Mouse (Mus musculus): ENCODE results near the gene Gm8113.
A peak's percentile ranks its signal among the peaks of the same experiment; 100 is the strongest.
"Not testable (repeated sequence)": the region's sequence is repeated elsewhere in the genome, so short reads cannot be mapped to it uniquely, and the experiment has no call there.

Gene Gm8113

DNA sequence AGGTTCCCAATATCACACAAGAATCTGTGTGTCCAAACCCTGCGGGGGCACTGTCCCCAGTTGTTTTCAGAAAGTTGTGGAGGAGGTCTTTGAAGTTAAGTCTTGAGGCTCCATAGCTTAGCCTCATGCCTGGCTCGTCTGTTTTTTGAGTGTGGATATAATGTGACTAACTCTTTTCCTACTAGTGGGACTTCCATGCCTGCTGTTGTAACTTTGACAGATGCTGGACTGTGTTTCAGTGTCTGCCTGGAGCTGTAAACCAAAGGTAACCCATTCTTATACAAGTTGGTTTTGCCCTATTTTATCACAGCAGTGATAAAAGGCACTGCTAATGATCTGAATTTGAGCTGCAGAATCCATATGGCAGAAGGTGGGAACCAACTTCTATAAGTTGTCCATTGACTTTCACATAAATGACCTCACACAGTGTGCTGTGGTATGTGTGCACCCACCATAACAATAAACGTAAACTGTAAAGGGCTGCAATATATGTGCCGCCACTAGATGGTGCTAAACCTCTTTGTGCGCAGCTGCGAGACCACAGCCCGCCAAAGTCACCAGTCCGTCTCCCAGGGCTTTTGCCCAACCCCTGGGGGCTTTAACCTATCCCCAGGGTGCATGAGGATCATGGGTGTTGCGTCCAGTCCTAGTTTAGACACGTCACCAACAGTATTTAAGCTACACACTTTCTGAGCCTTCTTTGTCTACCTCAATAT lies at the start of gene Gm8113:
TSS of gene Gm8113 (plus strand) at position 703 of the 716 bp plus-strand sequence.
- DNase-seq (ENCODE audit: low spot score in 2 of 2), result peak; percentile 32 to 65

DNA sequence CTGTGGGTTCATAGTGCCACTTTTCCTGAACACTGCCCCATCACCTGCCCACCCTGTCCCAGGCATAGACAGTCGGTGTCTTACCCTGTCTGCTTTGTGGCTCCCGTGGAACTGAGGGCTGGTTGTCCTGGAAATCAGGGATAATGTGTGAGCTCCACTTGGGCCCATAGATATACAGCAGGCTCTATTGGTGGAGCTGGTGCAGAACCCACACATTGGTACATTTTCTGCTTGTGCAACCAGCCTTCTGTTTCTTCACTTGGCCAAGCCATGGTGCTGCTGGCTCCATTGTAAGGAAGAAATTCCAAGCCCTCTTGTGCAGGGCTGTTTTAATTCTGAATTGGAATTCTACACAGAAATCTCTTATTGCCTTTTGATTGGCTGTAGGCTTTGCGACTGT lies 49.8 kb upstream of the Gm8113 start, which contains the start of gene Ear1:
TSS of gene Ear1 (minus strand) at position 101 of the 400 bp plus-strand sequence.
- not testable (repeated sequence) for DNase-seq (ENCODE audit: low spot score in 2 of 2)

DNA sequence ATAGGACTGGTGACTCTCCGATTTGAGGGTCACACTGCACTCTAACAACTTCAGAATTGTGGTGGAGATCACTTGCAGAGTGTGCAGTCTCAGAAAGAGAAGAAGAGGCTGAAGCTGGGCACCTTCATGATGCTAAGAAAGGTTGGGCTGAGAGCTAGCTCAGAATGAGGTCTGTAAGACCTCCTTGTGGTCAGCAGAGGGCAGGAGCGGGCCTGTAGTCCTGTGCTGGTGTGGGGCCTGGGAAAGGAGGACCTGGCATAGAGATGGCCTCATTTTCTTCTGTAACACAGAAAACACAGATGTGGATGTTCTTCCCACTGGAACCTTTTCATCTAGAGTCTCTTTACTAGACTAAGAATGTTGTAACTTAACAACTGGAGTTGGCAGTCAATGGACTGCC lies 47.4 kb upstream of the Gm8113 start:
- DNase-seq (ENCODE audit: low spot score in 2 of 2), result not testable (repeated sequence)

DNA sequence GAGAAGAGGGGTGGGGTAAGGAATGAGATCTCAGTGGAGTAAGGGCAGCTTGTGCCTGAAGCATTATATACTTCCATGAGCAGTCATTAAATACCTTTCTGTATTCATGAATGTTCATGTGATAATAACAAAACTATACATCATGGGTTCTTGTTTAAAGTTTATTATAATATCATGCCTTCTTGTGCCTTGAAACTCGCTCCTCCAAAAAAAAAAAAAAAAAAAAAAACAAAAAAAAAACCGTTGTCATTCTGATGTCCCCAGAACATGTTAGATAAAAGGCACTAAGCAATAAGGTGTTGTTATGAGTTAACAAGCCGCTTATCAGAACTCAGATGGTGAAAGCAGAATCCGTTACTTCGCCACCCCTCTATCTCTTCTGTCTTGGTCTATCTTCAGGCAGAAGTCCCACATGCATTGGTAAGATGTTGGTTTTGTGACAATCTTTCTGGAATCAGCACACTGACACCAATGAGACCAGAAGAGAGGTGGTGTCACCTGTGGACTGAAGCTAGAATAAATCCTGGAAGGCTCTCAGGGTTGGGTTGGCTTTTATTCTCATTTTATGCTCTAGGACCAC lies 45.1 kb upstream of the Gm8113 start:
- DNase-seq (ENCODE audit: low spot score in 2 of 2), result not testable (repeated sequence)

DNA sequence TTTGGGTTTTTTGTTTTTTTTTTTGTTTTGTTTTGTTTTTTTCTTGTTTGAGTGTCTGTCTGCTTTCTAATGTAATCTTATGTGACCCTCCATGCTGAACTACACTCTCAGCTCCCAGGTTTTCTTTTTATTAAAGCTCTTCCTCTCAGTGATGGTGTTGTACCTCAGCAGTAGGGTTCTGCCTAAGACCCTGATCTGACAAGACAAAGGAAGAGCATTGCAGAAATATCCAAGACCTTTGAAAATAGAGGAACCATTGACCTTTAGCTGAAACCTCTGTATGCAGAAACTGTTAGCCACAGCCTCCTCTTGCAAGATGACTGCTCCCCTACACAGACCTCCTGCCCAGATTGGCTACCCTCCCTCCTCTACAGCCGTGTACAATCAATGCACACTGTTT lies 39.0 kb upstream of the Gm8113 start:
- not testable (repeated sequence) for DNase-seq (ENCODE audit: low spot score in 2 of 2)

DNA sequence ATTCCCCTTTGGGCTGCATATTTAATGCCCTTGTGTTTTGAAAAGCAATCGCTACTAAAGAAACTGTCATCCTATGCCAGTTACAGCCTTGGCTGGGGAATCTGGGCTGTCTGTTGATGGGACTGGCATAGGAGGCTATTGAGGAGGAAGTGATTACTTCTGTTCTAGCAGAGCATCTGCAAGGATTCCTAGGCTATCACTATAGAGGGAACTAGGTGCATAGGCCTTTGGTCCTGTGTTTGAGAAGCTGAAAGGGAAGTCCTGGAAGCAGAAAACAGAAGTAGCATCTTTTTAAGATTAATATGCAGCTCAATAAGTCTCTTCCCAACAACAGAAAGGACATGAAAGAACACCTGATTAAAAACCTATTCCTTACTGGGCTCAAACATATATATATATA lies 33.9 kb upstream of the Gm8113 start:
- not testable (repeated sequence) for DNase-seq (ENCODE audit: low spot score in 2 of 2)

DNA sequence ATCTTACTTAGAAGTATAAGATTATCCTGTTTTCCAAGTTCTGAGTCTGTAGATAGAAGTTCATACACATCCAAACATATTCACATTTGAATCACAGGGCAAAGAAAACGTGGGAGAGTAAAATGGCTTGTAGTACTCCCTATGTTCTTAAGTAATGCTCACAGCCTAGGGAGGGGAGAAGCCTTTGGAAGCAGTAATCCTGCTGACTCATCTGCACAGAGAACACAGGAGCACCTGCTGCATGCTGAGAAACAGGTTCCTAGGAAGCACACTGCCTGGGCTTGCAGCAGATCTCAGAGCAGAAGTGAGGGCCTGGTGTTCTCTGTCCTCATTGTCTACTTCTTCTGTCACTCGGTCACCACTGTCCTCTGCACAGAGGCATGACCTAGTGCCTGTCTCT lies 29.8 kb upstream of the Gm8113 start:
- DNase-seq (ENCODE audit: low spot score in 2 of 2), result not testable (repeated sequence)

DNA sequence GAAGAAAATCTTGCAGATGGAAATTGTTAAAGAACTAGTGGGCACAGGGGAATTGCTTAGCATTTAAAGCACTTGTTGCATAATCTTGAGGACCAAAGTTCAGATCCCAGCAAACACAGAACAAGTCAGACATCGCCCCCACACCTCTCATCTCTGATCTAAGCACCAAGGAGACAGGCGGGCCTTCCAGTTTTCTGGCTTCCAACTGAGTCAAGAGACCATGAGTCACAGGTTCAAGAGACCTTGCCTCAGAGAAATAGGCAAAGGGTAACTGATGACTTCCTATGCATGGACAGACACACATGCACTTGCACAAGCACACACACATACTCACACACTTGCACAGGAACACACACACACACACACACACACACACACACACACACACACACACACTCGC lies 26.6 kb upstream of the Gm8113 start:
- not testable (repeated sequence) for DNase-seq (ENCODE audit: low spot score in 2 of 2)

DNA sequence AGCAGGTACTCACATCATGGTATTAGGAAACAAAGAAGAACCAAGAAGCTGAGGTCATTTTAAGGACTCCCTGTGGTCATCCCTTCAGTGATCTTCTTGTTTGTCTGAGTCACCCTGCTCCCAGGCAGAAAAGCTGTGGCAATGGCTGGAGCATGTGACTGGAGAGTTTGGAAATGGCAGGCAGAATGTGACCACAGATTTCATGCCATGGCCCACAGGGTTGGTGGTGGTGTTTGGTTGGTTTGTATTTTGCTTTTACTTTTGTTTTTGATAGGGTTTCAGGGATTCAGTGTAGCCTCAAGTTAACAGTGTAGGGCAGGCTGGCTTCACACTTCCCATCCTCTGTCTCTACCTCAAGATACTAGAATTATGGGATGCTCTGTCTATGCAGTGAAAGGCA lies 7.0 kb upstream of the Gm8113 start:
- not testable (repeated sequence) for DNase-seq (ENCODE audit: low spot score in 2 of 2)

DNA sequence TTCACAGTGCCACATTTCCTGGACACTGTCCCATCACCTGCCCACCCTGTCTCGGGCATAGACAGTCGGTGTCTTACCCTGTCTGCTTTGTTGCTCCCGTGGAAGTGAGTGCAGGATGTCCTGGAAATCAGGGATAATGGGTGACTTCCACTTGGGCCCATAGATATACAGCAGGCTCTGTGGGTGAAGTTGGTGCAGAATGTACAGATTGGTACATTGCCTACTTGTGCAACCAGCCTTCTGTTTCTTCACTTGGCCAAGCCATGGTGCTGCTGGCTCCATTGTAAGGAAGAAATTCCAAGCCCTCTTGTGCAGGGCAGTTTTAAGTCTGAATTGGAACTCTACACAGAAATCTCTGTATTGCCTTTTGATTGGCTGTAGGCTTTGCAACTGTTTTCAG lies 1.7 kb upstream of the Gm8113 start, which contains the start of gene Ear10:
TSS of gene Ear10 (minus strand) at position 101 of the 400 bp plus-strand sequence.
- DNase-seq (ENCODE audit: low spot score in 2 of 2), result not testable (repeated sequence)

DNA sequence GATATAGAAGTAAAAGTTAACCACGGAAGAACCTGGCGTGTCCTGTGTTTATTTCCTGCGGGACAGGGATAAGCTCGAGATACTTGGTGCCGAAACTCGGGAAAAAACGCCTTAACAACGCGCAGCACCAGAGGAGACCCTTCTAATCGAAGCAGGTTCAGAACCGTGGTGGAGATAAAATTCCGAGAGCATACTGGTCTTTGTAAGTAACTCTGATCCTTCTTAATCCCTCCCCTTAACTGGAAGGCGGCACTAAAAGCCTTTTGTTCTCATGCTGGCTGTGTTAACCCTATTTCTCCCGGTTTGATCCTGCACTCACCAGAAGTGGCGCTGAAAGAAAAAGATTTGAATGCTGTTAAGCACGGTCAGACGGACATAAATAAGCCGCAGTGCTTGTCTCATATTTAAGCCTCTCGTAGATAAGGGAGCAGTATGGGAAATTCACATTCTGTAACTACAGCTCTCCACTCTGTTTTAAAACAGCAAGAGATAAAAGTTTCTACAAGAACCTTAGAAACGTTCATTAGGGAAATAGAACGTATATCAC lies 287 bp downstream of the Gm8113 start:
- DNase-seq (ENCODE audit: low spot score in 2 of 2), result not testable (repeated sequence)

DNA sequence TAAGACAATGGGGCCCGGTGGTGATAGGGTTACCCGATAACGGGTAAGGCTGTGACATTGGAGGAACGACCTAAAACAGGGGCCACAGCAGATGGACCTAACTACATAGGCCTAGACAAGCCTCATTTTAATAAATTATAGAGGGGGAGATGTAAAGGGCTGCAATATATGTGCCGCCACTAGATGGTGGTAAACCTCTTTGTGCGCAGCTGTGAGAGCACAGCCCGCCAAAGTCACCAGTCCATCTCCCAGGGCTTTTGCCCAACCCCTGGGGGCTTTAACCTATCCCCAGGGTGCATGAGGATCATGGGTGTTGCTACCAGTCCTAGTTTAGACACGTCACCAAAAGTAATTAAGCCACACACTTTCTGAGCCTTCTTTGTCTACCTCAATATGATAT lies 7.8 kb downstream of the Gm8113 start:
- DNase-seq (ENCODE audit: low spot score in 2 of 2), result peak in 1 of 2 experiments; percentile 12

DNA sequence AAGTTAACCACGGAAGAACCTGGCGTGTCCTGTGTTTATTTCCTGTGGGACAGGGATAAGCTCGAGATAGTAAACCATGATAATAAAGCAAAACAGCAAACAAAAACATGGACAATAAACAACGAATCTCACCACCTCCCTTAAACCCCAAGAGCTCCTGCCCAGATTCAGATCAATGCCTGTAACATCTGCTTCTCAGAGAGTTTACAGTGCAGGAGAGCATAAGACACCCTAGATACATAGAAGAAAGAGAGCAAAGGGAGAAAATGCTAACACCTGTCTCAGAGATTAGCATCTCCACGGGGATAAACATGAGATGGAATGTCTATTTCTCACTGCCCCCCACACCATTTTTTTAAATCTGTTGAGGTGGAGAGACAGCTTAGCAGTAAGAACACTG lies 8.2 kb downstream of the Gm8113 start:
- not testable (repeated sequence) for DNase-seq (ENCODE audit: low spot score in 2 of 2)

DNA sequence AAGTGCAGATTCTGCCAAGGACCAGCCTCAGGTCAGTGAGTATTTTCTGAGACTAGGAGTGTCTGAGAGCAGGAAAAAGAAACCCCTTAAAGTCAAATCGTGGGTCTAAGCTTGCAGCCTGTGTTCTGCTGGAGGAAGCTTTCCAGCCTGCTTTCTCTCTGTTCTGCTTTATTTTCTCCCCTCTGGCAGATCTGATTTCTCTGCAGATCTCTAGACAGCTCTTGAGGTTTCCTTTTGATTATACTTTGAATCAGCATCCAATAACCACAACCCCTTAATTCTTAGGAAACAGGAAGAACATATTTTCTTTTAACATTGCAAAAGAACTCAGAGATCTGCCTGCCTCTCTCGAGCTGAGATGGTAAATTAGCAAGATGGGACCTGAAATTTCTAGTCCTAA lies 28.2 kb downstream of the Gm8113 start:
- DNase-seq (ENCODE audit: low spot score in 2 of 2), result not testable (repeated sequence)

DNA sequence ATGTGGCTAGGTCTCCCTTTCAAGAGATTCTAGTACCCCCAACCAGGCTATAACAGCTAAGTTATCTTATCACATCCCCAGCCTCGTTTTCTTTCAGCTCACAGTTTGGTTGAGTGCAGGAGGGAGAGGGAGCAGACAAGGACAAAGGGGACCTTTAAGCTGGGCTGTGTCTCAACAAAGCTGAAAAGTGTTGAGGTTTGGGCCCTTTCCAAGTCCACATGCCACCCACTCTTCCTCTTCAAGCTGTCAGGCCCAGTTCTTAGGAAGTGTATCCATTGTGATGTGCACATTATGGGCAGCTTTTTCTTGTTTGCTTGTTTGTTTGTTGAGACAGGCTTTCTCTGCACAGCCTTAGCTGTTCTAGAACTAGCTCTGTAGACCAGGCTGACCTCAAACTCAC lies 29.9 kb downstream of the Gm8113 start:
- DNase-seq (ENCODE audit: low spot score in 2 of 2), result not testable (repeated sequence)

DNA sequence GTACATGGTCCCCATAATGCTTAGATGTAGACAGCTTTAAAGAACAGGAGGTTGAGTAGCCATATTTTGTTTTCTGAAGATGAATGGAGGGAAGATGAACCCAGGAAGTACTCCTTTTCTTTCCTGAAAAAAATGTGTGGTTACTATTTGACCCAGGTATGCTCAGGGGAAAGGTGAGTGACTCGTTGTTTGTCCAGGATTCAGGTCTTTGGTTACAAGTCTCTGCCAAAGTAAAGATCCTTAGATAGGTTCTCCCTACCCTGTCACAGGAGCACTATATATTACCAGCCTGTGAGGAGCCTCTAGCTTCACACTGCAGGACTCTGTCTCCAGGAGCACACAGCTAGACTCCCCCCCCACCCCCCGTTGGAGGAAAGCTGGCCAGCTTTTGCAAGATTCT lies 31.6 kb downstream of the Gm8113 start, which contains the start of gene Ang5:
TSS of gene Ang5 (plus strand) at position 301 of the 400 bp plus-strand sequence.
- DNase-seq (ENCODE audit: low spot score in 2 of 2), result not testable (repeated sequence)

All from spleen, postnatal 4 days (tissue).